In genomic region chr4:33248062-33248889, GRCm38 (mm10) we compare ENCODE assay signal across 7 mouse cellular contexts. TPM values are rescaled to one million over a fixed set of nuclear protein-coding genes. Genes with fewer than 3 reads are reported as not detected.
DNase-seq lines count a peak whose midpoint lies in the region; ATAC-seq lines count a peak whose summit lies in the region.

No protein-coding gene starts in this region.

- H3K9me3 ChIP-seq in intestine, embryonic 16.5 days (ENCODE audit: control insufficient read depth, low read length): no peaks in the 10 kb centered on the region
- no peaks in the 10 kb centered on the region for H3K9me3 ChIP-seq in midbrain, embryonic 11.5 days (ENCODE audit: control insufficient read depth, low read length)

- WGBS in intestine, embryonic 16.5 days: under 1% methylated on average over 88 of the region's 88 CpGs
- under 1% methylated on average over 79 of the region's 88 CpGs for WGBS in midbrain, embryonic 11.5 days

- peaks cover 5% of the 10 kb centered on the region; the same call in 1 of the 2 replicates for H3K36me3 ChIP-seq in intestine, embryonic 16.5 days (ENCODE audit: control insufficient read depth, insufficient read depth, low read length)
- no peaks in the 10 kb centered on the region; the same call in 1 of the 2 replicates for H3K36me3 ChIP-seq in midbrain, embryonic 11.5 days (ENCODE audit: control insufficient read depth, insufficient read depth, low read length)

- ATAC-seq in intestine, embryonic 16.5 days: peak; percentile 93
- peak; percentile 94 for ATAC-seq in midbrain, embryonic 11.5 days (ENCODE audit: low FRiP score)

- H3K27ac ChIP-seq in intestine, embryonic 16.5 days (ENCODE audit: low read length): peak overlapping the region; percentile 100
- H3K27ac ChIP-seq in midbrain, embryonic 11.5 days (ENCODE audit: low read depth, low read length): peak overlapping the region; percentile 97

- peak overlapping the region; percentile 99 for H3K9ac ChIP-seq in intestine, embryonic 16.5 days (ENCODE audit: low read depth, low read length)
- H3K9ac ChIP-seq in midbrain, embryonic 11.5 days (ENCODE audit: low read length): peak overlapping the region; percentile 95

- peaks cover 11% of the 10 kb centered on the region for H3K4me1 ChIP-seq in intestine, embryonic 16.5 days (ENCODE audit: control insufficient read depth, insufficient read depth, low read length)
- peaks cover 5% of the 10 kb centered on the region for H3K4me1 ChIP-seq in midbrain, embryonic 11.5 days (ENCODE audit: control insufficient read depth, insufficient read depth, low read length)

- intact Hi-C loops in gastrocnemius, postnatal 36 days (cut with DNase I): loop anchor here (1.0 kb wide), 1 partner anchor 13 kb away; no protein-coding TSS in a partner anchor
- intact Hi-C loops in left cerebral cortex, postnatal 36 days (cut with DNase I): loop anchor here (5.0 kb wide), 4 partner anchors 41 to 1304 kb away; partner anchors contain the start of genes Akirin2, Pnrc1, Srsf12 and Ube2j1

- DNase-seq in adrenal gland, adult 18-20 months (ENCODE audit: low spot score in 2 of 2): peak; percentile 97 to 99
- DNase-seq in embryo, embryonic 11 days: peak; percentile 100
- DNase-seq in gastrocnemius, postnatal 36 days: peak; percentile 97 to 98
- peak; percentile 97 to 98 for DNase-seq in left cerebral cortex, postnatal 36 days (ENCODE audit: low spot score in 2 of 2)
- DNase-seq in midbrain, embryonic 11.5 days (ENCODE audit: low spot score, missing footprints): peak; percentile 99
- peak; percentile 99 for DNase-seq in skeletal muscle tissue, adult 2 months (ENCODE audit: low read depth, low spot score)

- peak overlapping the region; percentile 89 for H3K4me3 ChIP-seq in intestine, embryonic 16.5 days (ENCODE audit: low read length)
- H3K4me3 ChIP-seq in midbrain, embryonic 11.5 days (ENCODE audit: low read depth, low read length): peak overlapping the region; percentile 97

- H3K4me2 ChIP-seq in intestine, embryonic 16.5 days (ENCODE audit: low read depth, low read length): peak overlapping the region; percentile 61
- H3K4me2 ChIP-seq in midbrain, embryonic 11.5 days: peak overlapping the region; percentile 78

- no peaks in the 10 kb centered on the region for H3K27me3 ChIP-seq in intestine, embryonic 16.5 days (replicated peaks; ENCODE audit: control insufficient read depth, insufficient read depth, low read length)
- H3K27me3 ChIP-seq in midbrain, embryonic 11.5 days (ENCODE audit: control insufficient read depth, insufficient read depth, low read length): no peaks in the 10 kb centered on the region

RNA-seq across cellular contexts. Expression of gene Srsf12, which starts 39.5 kb away (rescaled TPM):
- total RNA-seq in adrenal gland, adult 18-20 months (2021): 1 to 10 TPM in 1 of 2 experiments, under 1 TPM in 1; 0.86 to 1.0 TPM
- not detected for total RNA-seq in gastrocnemius, postnatal 36 days (2021)
- 4.7 and 5.2 TPM in 2 replicates for polyA plus RNA-seq in intestine, embryonic 16.5 days (2015; fragmentation: Nextera tagmentation; extraction: Ambion mirVana)
- total RNA-seq in left cerebral cortex, postnatal 36 days (2021): 10 to 100 TPM; 23.6 to 26.8 TPM
- polyA plus RNA-seq in midbrain, embryonic 11.5 days (2014; fragmentation: Nextera tagmentation; extraction: Ambion mirVana): 8.5 and 9.2 TPM in 2 replicates

RNA-seq across cellular contexts. Expression of gene Pnrc1, which starts 41.7 kb away (rescaled TPM):
- total RNA-seq in adrenal gland, adult 18-20 months (2021): 100 to 1,000 TPM; 185 to 217 TPM
- total RNA-seq in gastrocnemius, postnatal 36 days (2021): 100 to 1,000 TPM; 152 to 180 TPM
- 51.0 and 59.6 TPM in 2 replicates for polyA plus RNA-seq in intestine, embryonic 16.5 days (2015; fragmentation: Nextera tagmentation; extraction: Ambion mirVana)
- total RNA-seq in left cerebral cortex, postnatal 36 days (2021): 100 to 1,000 TPM; 141 to 143 TPM
- polyA plus RNA-seq in midbrain, embryonic 11.5 days (2014; fragmentation: Nextera tagmentation; extraction: Ambion mirVana): 86.7 and 95.0 TPM in 2 replicates

RNA-seq across cellular contexts. Expression of gene Pm20d2, which starts 58.7 kb away (rescaled TPM):
- 10 to 100 TPM; 10.3 to 37.9 TPM for total RNA-seq in adrenal gland, adult 18-20 months (2021)
- total RNA-seq in gastrocnemius, postnatal 36 days (2021): 10 to 100 TPM; 23.9 to 42.6 TPM
- polyA plus RNA-seq in intestine, embryonic 16.5 days (2015; fragmentation: Nextera tagmentation; extraction: Ambion mirVana): 0.82 and 0.88 TPM in 2 replicates
- 1 to 10 TPM; 5.8 to 6.1 TPM for total RNA-seq in left cerebral cortex, postnatal 36 days (2021)
- 0.80 and 1.4 TPM in 2 replicates for polyA plus RNA-seq in midbrain, embryonic 11.5 days (2014; fragmentation: Nextera tagmentation; extraction: Ambion mirVana)

Comparison
In these comparisons a context has a peak if more than half of its experiments do, and no peak if none do; other contexts are left out.
1. Peak in every context shown above with its lines: DNase-seq, ATAC-seq, H3K4me3 ChIP-seq and H3K27ac ChIP-seq.
2. RNA of gene Srsf12, which starts 39.5 kb away (total RNA-seq): 23.6 to 26.8 TPM in left cerebral cortex, postnatal 36 days; 0.86 to 1.0 TPM in adrenal gland, adult 18-20 months and not detected in gastrocnemius, postnatal 36 days; every median in the first group is over 10 times any median in the second.